Comparison of ENCODE assay signal across 18 mouse cellular contexts in genomic region chr17:82936836-82937235, GRCm38 (mm10).
A peak's percentile ranks its signal among the peaks of the same experiment; 100 is the strongest.
DNase-seq lines count a peak whose midpoint lies in the region; ATAC-seq lines count a peak whose summit lies in the region.
"Had no signal": no experiment of that assay in that cellular context is flagged by ENCODE, and none has a peak within 500 bp of the region (broad histone marks: within the 10 kb centered on the region; RNA-seq: fewer than 3 reads in every experiment).

No protein-coding gene starts in this region.

- H3K27ac ChIP-seq in midbrain, embryonic 14.5 days (replicated peaks; ENCODE audit: low read depth, low read length) = no peak overlapping the region
- no peak overlapping the region for H3K27ac ChIP-seq in midbrain, embryonic 15.5 days
- H3K27ac ChIP-seq in embryonic facial prominence, embryonic 14.5 days (replicated peaks; ENCODE audit: low read depth, low read length) = no peak overlapping the region
- H3K27ac ChIP-seq: forebrain, embryonic 15.5 days; gastrocnemius, adult 2 months; hindbrain, embryonic 10.5 days; hindbrain, embryonic 15.5 days had no signal

- H3K9me3 ChIP-seq in midbrain, embryonic 14.5 days (ENCODE audit: control insufficient read depth, low read length) = no peaks in the 10 kb centered on the region
- H3K9me3 ChIP-seq in midbrain, embryonic 15.5 days = no peaks in the 10 kb centered on the region
- no peaks in the 10 kb centered on the region for H3K9me3 ChIP-seq in embryonic facial prominence, embryonic 14.5 days (ENCODE audit: control insufficient read depth, low read length)
- H3K9me3 ChIP-seq: forebrain, embryonic 15.5 days; hindbrain, embryonic 10.5 days; hindbrain, embryonic 15.5 days had no signal

- H3K9ac ChIP-seq in midbrain, embryonic 14.5 days (replicated peaks; ENCODE audit: low read length) = no peak overlapping the region
- no peak overlapping the region for H3K9ac ChIP-seq in midbrain, embryonic 15.5 days
- no peak overlapping the region for H3K9ac ChIP-seq in embryonic facial prominence, embryonic 14.5 days (ENCODE audit: low read depth, low read length)
- H3K9ac ChIP-seq: forebrain, embryonic 15.5 days; hindbrain, embryonic 15.5 days had no signal

- ATAC-seq in frontal cortex, adult (ENCODE audit: low TSS enrichment) = peak; percentile 27; the same call in 1 of the 2 replicates
- no peak for ATAC-seq in midbrain, embryonic 14.5 days (ENCODE audit: low FRiP score, low TSS enrichment)
- ATAC-seq in midbrain, embryonic 15.5 days (replicated peaks) = no peak
- no peak for ATAC-seq in embryonic facial prominence, embryonic 14.5 days (ENCODE audit: low read depth)
- ATAC-seq in activated CD4-positive, CD25-positive, alpha-beta regulatory T cell, adult 4 months = no peak
- ATAC-seq: forebrain, embryonic 15.5 days had no signal

- DNase-seq in frontal cortex, adult 2 months (ENCODE audit: extremely low spot score in 1 of 2, low spot score in 1 of 2) = no peak
- peak; percentile 6 for DNase-seq in midbrain, embryonic 14.5 days
- DNase-seq in brain, adult 2 months (ENCODE audit: low read depth, low spot score) = peak; percentile 36
- peak; percentile 55 for DNase-seq in embryonic facial prominence, embryonic 14.5 days (ENCODE audit: low spot score)
- DNase-seq in layer of hippocampus, postnatal 25 days (ENCODE audit: extremely low spot score in 1 of 2, low spot score in 1 of 2) = no peak
- DNase-seq: adrenal gland, postnatal 10 days; cerebellum, adult 8-10 months; cerebellum, postnatal 36 days; gastrocnemius, adult 2 months; gastrocnemius, postnatal 25 days; kidney, adult 11 months had no signal

- H3K4me1 ChIP-seq in midbrain, embryonic 14.5 days (ENCODE audit: control insufficient read depth, insufficient read depth, low read length) = no peaks in the 10 kb centered on the region
- no peaks in the 10 kb centered on the region for H3K4me1 ChIP-seq in midbrain, embryonic 15.5 days
- H3K4me1 ChIP-seq in embryonic facial prominence, embryonic 14.5 days (ENCODE audit: control insufficient read depth, insufficient read depth, low read length) = 0 out of 2 replicates have a peak, but pooled peaks cover 3% of the 10 kb centered on the region
- H3K4me1 ChIP-seq: forebrain, embryonic 15.5 days; hindbrain, embryonic 10.5 days; hindbrain, embryonic 15.5 days had no signal

- no peaks in the 10 kb centered on the region for H3K27me3 ChIP-seq in midbrain, embryonic 14.5 days (ENCODE audit: control insufficient read depth, insufficient read depth, low read length)
- H3K27me3 ChIP-seq in midbrain, embryonic 15.5 days (replicated peaks) = no peaks in the 10 kb centered on the region
- H3K27me3 ChIP-seq in embryonic facial prominence, embryonic 14.5 days (replicated peaks; ENCODE audit: control insufficient read depth, insufficient read depth, low read length) = no peaks in the 10 kb centered on the region
- H3K27me3 ChIP-seq: forebrain, embryonic 15.5 days; hindbrain, embryonic 15.5 days had no signal

- WGBS in midbrain, embryonic 14.5 days = 60% methylated on average over 3 of the region's 3 CpGs
- WGBS in midbrain, embryonic 15.5 days = 58% methylated on average over 3 of the region's 3 CpGs
- 40% methylated on average over 3 of the region's 3 CpGs for WGBS in embryonic facial prominence, embryonic 14.5 days

- H3K4me3 ChIP-seq in midbrain, embryonic 14.5 days (replicated peaks; ENCODE audit: low read depth, low read length) = no peak overlapping the region
- no peak overlapping the region for H3K4me3 ChIP-seq in midbrain, embryonic 15.5 days
- no peak overlapping the region for H3K4me3 ChIP-seq in embryonic facial prominence, embryonic 14.5 days (ENCODE audit: low read depth, low read length)
- H3K4me3 ChIP-seq: forebrain, embryonic 15.5 days; gastrocnemius, adult 2 months; hindbrain, embryonic 10.5 days; hindbrain, embryonic 15.5 days had no signal

- no peak overlapping the region for H3K4me2 ChIP-seq in midbrain, embryonic 14.5 days (ENCODE audit: low read length)
- no peak overlapping the region for H3K4me2 ChIP-seq in midbrain, embryonic 15.5 days
- H3K4me2 ChIP-seq in embryonic facial prominence, embryonic 14.5 days (ENCODE audit: low read depth, low read length) = no peak overlapping the region
- H3K4me2 ChIP-seq: forebrain, embryonic 15.5 days; heart, embryonic 11.5 days; hindbrain, embryonic 15.5 days had no signal

- no peaks in the 10 kb centered on the region for H3K36me3 ChIP-seq in midbrain, embryonic 14.5 days (ENCODE audit: control insufficient read depth, insufficient read depth, low read length)
- no peaks in the 10 kb centered on the region for H3K36me3 ChIP-seq in midbrain, embryonic 15.5 days (replicated peaks)
- H3K36me3 ChIP-seq in embryonic facial prominence, embryonic 14.5 days (ENCODE audit: control insufficient read depth, insufficient read depth, low read length) = no peaks in the 10 kb centered on the region
- H3K36me3 ChIP-seq: forebrain, embryonic 15.5 days; hindbrain, embryonic 10.5 days; hindbrain, embryonic 15.5 days had no signal

Comparison
In these comparisons a context has a peak if more than half of its experiments do, and no peak if none do; other contexts are left out.
1. DNase-seq: peak in midbrain, embryonic 14.5 days (single experiment), brain, adult 2 months (single experiment) and embryonic facial prominence, embryonic 14.5 days (single experiment); none in frontal cortex, adult 2 months (0 of 2) and layer of hippocampus, postnatal 25 days (0 of 2).